Mouse (Mus musculus) liver, embryonic 13.5 days (tissue): ENCODE results near the gene Fbf1. TPM values are rescaled to one million over a fixed set of nuclear protein-coding genes. Genes with fewer than 3 reads are reported as not detected.

ENCODE experiments used
- ATAC-seq: fragments of 200-750 bp; cut with Nextera tagmentation; 2 replicates; pipeline ENCODE4 v1.8.0; 2017; ENCODE audit warnings: low read depth, mild to moderate bottlenecking, moderate number of reproducible peaks, moderate library complexity
- DNase-seq: peaks from one replicate; pipeline ENCODE4 v3.0.0; 2022
- H3K27ac ChIP-seq: fragments of 300-500 bp; sonication (generic); 2 replicates; pipeline ENCODE4 v1.5.1; 2015; ENCODE audit warnings: moderate library complexity, mild to moderate bottlenecking, inconsistent platforms
- H3K27me3 ChIP-seq: fragments of 300-500 bp; sonication (generic); 2 replicates; pipeline ENCODE4 v1.6.1; 2015; ENCODE audit warnings: mild to moderate bottlenecking, inconsistent platforms
- H3K36me3 ChIP-seq: fragments of 300-500 bp; sonication (generic); 2 replicates; pipeline ENCODE4 v1.6.1; 2015; ENCODE audit warnings: mild to moderate bottlenecking, inconsistent platforms
- H3K4me1 ChIP-seq: fragments of 300-500 bp; sonication (generic); replicated peaks from 2 replicates; pipeline ENCODE4 v1.6.1; 2015; ENCODE audit warnings: inconsistent platforms
- H3K4me2 ChIP-seq: fragments of 300-500 bp; sonication (generic); 2 replicates; pipeline ENCODE4 v1.6.1; 2015; ENCODE audit warnings: inconsistent platforms, mild to moderate bottlenecking, moderate library complexity
- H3K4me3 ChIP-seq: fragments of 300-500 bp; sonication (generic); replicated peaks from 2 replicates; pipeline ENCODE4 v1.5.1; 2015; ENCODE audit warnings: mild to moderate bottlenecking, inconsistent platforms
- H3K9ac ChIP-seq: fragments of 300-500 bp; sonication (generic); 2 replicates; pipeline ENCODE4 v1.6.1; 2015; ENCODE audit warnings: mild to moderate bottlenecking, inconsistent platforms
- H3K9me3 ChIP-seq: fragments of 300-500 bp; sonication (generic); replicated peaks from 2 replicates; pipeline ENCODE4 v1.6.1; 2016; ENCODE audit warnings: inconsistent platforms
- WGBS: fragments of 180-500 bp; shearing (Covaris S2); methylation state at CpG from one replicate; pipeline ENCODE4 v1.1.7; 2015; ENCODE audit not compliant: insufficient replicate concordance; 5-methylcytosine and 5-hydroxymethylcytosine counted together
- polyA plus RNA-seq: library from polyadenylated mRNA; unstranded; fragments of >200 nt; fragmentation: Nextera tagmentation; extraction: Ambion mirVana; gene quantifications from 2 replicates; pipeline ENCODE4 v1.2.1, GENCODE M21; 2015

Gene Fbf1
- polyA plus RNA-seq, 1 experiment from 2014 or later: 7.0 TPM

DNA sequence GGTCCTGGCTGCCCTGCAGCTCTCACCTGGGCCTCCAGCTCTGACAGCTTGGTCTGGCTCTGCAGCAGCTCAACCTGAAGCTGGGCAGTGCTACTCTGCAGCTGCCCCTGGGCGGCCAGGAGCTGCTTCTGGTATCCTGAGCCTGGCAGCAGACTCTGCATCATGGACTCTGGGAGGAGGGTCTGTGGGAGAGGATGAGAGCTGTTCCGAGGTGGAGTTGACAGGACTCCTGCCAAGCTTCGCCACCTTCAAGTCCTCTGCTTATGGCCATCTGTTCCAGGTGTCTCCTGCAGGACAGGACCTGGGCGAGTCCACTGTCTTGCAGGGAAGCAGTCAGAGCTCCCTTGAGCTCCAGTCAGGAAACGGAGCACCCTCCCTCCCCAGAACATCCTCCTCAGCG, 18.6 kb downstream of the Fbf1 start:
- Histone ChIP-seq H3K9me3 (no peaks in the 10 kb centered on the region), H3K27me3 (no peaks in the 10 kb centered on the region), H3K4me2 (no peak overlapping the region), H3K4me3 (no peak overlapping the region), H3K36me3 (peaks cover 85% of the 10 kb centered on the region), H3K27ac (0 out of 2 replicates have a peak overlapping the region, but pooled peaks have one; percentile 31), H3K4me1 (peaks cover 34% of the 10 kb centered on the region), H3K9ac (no peak overlapping the region)
- 81% methylated on average over 6 of the region's 6 CpGs for WGBS
- DNase-seq (no peak), ATAC-seq (no peak)

DNA sequence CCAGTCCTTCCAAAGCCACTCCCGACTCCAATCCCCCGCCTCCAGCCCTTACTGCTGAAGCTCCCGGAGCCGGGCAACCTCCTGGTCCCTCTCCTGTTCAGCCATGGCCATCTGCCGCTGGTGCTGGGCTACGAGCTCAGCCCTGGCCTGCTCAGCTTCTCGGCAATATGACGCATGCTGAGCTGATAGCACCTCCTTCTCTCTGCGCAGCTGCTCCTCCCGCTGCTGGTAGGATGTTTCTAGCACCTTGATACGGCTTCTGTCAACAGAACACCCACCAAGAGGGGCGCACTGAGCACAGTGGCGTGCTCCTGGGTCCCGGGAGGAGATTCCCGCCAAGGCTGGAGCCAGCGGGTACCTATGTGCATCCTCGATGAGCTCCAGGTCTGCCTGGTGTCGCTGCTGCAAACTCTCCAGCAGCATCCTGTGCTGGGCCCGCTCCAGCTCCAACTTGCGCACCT, 19.2 kb downstream of the Fbf1 start:
- 78% methylated on average over 20 of the region's 20 CpGs for WGBS
- Histone ChIP-seq H3K36me3 (peaks cover 83% of the 10 kb centered on the region), H3K4me2 (no peak overlapping the region), H3K4me3 (no peak overlapping the region), H3K4me1 (peaks cover 40% of the 10 kb centered on the region), H3K9me3 (no peaks in the 10 kb centered on the region), H3K27ac (no peak overlapping the region; the same call in 1 of the 2 replicates), H3K9ac (no peak overlapping the region), H3K27me3 (no peaks in the 10 kb centered on the region)
- ATAC-seq (no peak), DNase-seq (no peak)

DNA sequence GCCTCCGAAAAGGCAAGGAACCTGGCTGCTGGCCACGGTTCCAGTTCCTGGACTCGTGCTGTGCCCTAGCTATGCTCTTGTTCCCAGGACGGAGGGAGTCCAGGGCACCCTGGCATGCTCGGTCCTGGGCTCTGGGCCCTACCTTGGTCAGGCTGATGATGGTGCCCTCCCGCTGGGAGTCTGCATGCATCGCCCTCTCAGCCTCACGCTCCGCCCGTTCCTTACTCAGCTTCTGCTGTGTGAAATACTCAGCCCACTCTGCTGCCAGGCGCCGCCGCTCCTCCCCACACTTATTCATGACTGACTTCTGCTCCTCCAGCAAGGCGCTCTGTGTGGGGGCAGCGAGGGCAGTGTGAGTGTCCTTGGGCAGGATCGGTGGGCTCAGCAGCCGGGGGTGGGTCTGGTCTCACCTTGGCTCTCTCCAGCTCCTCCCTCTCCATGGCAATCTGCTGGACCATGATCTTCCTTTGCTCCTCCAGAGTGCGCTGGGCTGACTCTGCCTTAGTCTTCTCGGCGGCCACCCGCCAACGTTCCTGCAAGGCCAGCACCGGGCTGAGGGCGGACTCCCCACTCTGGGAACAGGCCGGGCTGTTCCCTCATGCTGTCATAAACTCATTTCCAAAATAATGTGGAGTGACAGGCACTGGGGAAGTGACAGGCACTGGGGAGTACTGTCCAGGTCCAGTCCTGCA, 21.5 kb downstream of the Fbf1 start:
- DNase-seq (no peak), ATAC-seq (no peak)
- H3K27me3 ChIP-seq: no peaks in the 10 kb centered on the region
- peak overlapping the region; percentile 51 for H3K27ac ChIP-seq
- H3K36me3 ChIP-seq: peaks cover 71% of the 10 kb centered on the region
- 80% methylated on average over 25 of the region's 25 CpGs for WGBS
- H3K4me2 ChIP-seq: no peak overlapping the region
- H3K4me1 ChIP-seq: peaks cover 53% of the 10 kb centered on the region
- no peaks in the 10 kb centered on the region for H3K9me3 ChIP-seq
- H3K9ac ChIP-seq: no peak overlapping the region
- no peak overlapping the region for H3K4me3 ChIP-seq

DNA sequence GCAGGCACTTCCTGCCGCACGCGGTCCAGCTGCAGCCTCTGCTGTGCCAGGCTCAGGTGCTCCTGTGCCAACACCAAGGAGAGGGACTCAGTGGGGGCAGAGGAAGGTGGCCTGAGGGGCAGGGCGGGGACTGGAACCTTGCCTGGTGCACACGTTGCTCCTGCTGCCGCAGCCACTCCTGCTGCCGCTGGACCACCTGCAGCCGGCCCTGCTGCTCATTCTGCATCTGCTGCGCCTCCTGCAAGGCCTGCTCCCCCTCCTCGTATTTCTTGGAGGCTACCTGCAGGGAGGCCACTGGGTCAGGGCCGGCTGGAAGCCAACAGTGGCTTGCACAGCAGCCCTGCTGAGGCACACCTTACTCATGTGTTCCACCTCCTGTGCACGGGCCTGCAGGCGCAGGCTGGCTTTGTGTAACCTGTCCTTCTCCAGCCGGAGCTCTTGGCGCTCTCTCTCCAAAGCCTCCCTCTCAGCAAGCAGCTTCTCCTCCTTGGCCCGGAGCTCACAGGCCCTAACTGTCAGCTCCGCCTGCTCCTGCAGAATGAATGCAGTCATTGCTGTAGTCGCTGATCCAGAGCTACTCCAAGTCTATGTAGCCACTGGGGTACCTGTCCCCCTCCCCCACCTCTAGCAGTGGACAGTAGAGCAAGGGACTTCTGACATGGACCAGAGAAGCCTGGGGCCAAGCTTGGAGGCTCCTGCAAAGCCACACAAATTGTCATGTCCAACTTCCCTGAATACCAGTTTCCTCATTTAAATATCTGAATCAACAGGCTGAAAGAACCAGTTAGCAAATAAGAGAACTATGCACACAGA, 22.3 kb downstream of the Fbf1 start:
- peaks cover 63% of the 10 kb centered on the region for H3K36me3 ChIP-seq

DNA sequence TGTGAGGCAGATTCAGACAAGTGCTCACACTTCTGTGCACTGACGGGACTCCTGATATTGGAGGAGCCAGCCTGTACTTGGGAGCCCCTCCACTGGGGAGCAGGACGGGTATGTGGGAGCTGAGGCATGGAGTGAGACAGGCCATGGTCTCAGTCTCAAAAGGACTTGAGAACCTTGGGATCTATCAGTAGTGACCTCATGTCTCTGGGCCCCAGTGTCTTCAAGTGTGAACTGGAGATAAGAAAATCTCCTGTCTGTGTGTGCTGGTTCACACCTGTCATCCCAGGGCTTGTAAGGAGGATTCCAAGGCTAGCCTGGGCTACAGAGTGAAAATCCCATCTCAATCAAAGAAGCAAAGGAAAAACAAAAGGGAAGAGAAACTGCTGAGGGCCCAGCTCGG, 24.5 kb downstream of the Fbf1 start:
- peaks cover 47% of the 10 kb centered on the region for H3K4me1 ChIP-seq
- WGBS: 55% methylated on average over 3 of the region's 3 CpGs
- DNase-seq (no peak), ATAC-seq (peak; percentile 32)
- no peaks in the 10 kb centered on the region for H3K9me3 ChIP-seq
- peak overlapping the region; percentile 62 for H3K9ac ChIP-seq
- H3K27me3 ChIP-seq: no peaks in the 10 kb centered on the region
- peaks cover 42% of the 10 kb centered on the region for H3K36me3 ChIP-seq
- peak overlapping the region; percentile 89 for H3K27ac ChIP-seq
- peak overlapping the region; percentile 37 for H3K4me2 ChIP-seq
- H3K4me3 ChIP-seq: no peak overlapping the region

More for the DNA sequence above, 22.3 kb downstream of the Fbf1 start:
- H3K4me1 ChIP-seq: peaks cover 49% of the 10 kb centered on the region
- H3K4me3 ChIP-seq: no peak overlapping the region
- H3K27ac ChIP-seq: peak overlapping the region; percentile 89
- DNase-seq (no peak), ATAC-seq (no peak)
- 77% methylated on average over 18 of the region's 18 CpGs for WGBS
- H3K27me3 ChIP-seq: no peaks in the 10 kb centered on the region
- H3K9ac ChIP-seq: no peak overlapping the region
- no peak overlapping the region for H3K4me2 ChIP-seq
- no peaks in the 10 kb centered on the region for H3K9me3 ChIP-seq

DNA sequence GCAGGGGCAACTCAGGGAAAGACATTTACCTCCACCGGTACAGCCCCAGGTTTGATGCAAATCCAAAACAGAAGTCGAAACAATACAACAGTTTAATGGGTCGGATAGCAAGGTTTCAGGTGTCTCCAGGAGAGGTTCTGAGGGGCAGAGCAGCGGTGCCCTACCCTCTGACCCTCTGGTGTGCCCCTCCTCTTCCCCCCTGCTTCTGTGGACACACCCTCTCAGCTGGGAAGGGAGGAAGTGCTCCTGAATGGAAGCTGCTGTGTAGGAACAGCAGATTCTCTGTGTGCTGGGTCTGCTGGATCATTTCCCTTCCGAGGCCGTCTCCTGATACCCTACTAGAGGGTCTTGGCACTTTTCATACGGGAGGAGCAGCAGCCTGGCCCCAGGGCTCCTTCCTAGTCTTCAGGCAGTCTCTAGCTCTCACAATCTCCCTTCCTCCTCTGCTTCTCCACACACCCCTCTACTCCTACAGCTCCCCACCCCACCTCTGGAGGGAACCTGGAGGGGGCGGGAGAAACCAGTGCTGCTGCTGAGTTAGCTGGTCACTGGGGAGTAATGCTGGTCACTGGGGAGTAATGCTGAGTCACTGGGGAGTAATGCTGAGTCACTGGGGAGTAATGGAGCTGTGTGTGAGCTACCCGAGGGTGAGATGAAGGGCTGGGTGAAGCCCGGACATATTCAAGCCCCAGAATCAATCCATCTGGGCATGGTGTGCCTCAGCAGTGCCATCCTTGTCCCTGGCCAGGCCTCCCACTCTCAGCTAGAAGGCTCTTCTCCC, 25.6 kb downstream of the Fbf1 start:
- H3K9me3 ChIP-seq: no peaks in the 10 kb centered on the region
- H3K9ac ChIP-seq: peak overlapping the region; percentile 62
- H3K27ac ChIP-seq: peak overlapping the region; percentile 89
- H3K27me3 ChIP-seq: no peaks in the 10 kb centered on the region
- WGBS: 57% methylated on average over 10 of the region's 10 CpGs
- H3K4me3 ChIP-seq: no peak overlapping the region
- peaks cover 56% of the 10 kb centered on the region for H3K4me1 ChIP-seq
- peak; percentile 81 for DNase-seq
- peaks cover 36% of the 10 kb centered on the region for H3K36me3 ChIP-seq
- peak overlapping the region; percentile 37 for H3K4me2 ChIP-seq
- peak; percentile 58 for ATAC-seq

DNA sequence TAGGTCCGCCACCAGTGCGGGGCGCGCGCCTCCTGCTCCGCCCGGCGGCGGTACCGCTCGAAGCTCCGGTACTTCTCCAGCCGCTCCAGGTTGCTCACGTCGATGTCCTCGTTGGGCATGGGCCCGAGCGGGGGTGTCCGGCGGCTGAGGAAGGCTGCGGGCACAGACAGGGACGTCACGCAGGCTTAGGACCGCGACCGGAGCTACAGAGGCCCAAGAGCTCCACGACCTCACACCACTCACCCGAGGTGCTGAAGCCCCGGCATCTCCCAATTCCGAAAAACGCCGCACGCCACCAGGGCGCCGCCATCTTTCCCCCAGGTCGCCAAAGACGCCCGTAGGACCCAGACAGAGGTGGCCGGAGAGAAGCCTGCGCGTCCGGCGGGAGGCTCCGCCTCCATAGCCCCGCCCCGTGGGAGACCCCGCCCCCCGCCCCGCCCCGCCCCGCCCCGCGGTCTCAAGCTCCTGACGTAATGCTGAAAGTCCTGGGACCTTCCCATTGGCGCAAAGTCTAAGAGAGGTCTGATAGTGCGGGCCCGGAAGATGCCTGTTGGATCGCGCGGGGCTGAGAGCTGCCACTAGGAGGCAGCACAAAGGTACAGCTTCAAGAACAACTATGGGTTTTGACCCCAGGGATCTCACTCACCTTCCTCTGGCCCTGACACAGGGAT, 29.4 kb downstream of the Fbf1 start, which contains the start of gene Mrpl38:
Gene Mrpl38 (minus strand): TSS at position 401 of the 671 bp plus-strand sequence.
- H3K36me3 ChIP-seq: peaks cover 39% of the 10 kb centered on the region
- peak within 1 kb of the TSS; percentile 91 for H3K4me3 ChIP-seq
- H3K4me1 ChIP-seq: peaks cover 58% of the 10 kb centered on the region
- H3K9ac ChIP-seq: peak within 1 kb of the TSS; percentile 91
- under 1% methylated on average over 60 of the region's 60 CpGs for WGBS
- H3K27me3 ChIP-seq: no peaks in the 10 kb centered on the region
- DNase-seq: peak; percentile 91
- H3K27ac ChIP-seq: peak within 1 kb of the TSS; percentile 79
- H3K4me2 ChIP-seq: peak within 1 kb of the TSS; percentile 91
- peak; percentile 90 for ATAC-seq
- H3K9me3 ChIP-seq: no peaks in the 10 kb centered on the region

DNA sequence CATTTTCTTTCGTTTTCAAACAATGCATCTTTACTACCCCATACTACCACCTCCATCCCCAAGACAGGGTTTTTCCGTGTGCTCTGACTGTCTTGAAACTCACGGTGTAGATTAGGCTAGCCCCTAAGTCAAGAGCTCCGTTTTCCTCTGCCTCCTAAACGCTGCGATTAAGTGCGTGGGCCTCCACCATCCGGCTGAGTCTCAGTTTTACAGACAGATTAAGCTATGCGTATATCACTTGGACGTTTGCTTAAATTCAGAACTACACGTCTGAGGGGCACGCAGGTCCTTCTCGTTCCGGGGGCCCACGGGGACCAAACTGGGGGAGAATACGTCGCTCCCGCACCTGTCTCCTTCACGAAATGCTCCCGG, 29.9 kb downstream of the Fbf1 start:
- H3K27me3 ChIP-seq: no peaks in the 10 kb centered on the region
- peak overlapping the region; percentile 91 for H3K4me2 ChIP-seq
- H3K4me3 ChIP-seq: peak overlapping the region; percentile 91
- H3K27ac ChIP-seq: peak overlapping the region; percentile 79
- ATAC-seq (no peak), DNase-seq (no peak)
- peaks cover 52% of the 10 kb centered on the region for H3K4me1 ChIP-seq
- no peaks in the 10 kb centered on the region for H3K9me3 ChIP-seq
- peak overlapping the region; percentile 91 for H3K9ac ChIP-seq
- WGBS: under 1% methylated on average over 20 of the region's 20 CpGs
- H3K36me3 ChIP-seq: peaks cover 35% of the 10 kb centered on the region

DNA sequence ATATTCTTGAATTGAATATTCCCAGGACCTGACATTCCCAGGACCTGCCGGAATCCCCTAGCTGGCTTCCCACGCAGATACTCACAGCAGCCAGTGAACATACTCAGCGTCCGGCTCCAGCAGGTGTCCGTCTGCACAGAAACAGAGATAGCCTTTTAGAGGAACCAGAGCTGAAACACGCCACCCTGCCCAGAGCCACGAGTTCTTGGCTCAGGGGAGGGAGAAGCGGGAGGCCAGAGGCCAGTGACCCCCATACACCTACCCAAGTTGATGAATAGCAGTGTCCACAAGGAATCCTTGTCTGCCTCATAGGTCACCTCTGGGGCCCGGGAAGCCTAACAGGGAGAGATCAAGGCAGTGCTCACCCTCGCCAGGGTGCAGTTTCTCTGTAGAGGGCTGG, 33.8 kb downstream of the Fbf1 start:
- no peaks in the 10 kb centered on the region for H3K9me3 ChIP-seq
- no peak overlapping the region for H3K27ac ChIP-seq
- peaks cover 51% of the 10 kb centered on the region for H3K4me1 ChIP-seq
- no peak overlapping the region for H3K4me2 ChIP-seq
- peaks cover 49% of the 10 kb centered on the region for H3K36me3 ChIP-seq
- no peak for DNase-seq
- H3K4me3 ChIP-seq: no peak overlapping the region
- no peak overlapping the region for H3K9ac ChIP-seq
- no peaks in the 10 kb centered on the region for H3K27me3 ChIP-seq
- 86% methylated on average over 10 of the region's 10 CpGs for WGBS
- ATAC-seq: no peak

DNA sequence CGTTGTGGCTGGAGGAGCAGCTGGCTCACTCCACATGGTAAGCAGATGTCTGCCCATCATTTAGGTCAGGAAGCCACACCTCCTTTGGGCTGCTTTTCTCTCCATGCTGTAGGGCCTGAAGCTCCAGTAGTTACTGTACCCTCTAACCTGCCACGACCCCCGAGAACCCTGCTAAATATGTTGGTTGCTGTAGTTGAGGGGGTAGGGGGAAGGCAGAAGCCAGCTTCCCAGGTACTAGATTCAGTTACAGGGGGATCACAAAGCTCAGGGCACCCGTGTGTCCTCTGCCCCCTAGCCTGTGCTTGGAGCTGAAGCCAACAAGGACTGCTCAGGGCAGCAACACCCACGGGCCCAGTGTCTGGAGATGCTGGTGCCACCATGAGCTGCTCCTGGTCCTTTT, 34.5 kb downstream of the Fbf1 start:
- H3K27me3 ChIP-seq: no peaks in the 10 kb centered on the region
- no peak for DNase-seq
- peaks cover 50% of the 10 kb centered on the region for H3K4me1 ChIP-seq
- no peak overlapping the region for H3K9ac ChIP-seq
- H3K27ac ChIP-seq: no peak overlapping the region; the same call in 1 of the 2 replicates
- WGBS: 59% methylated on average over 5 of the region's 5 CpGs
- H3K36me3 ChIP-seq: peaks cover 49% of the 10 kb centered on the region
- H3K4me3 ChIP-seq: no peak overlapping the region
- no peak for ATAC-seq
- no peaks in the 10 kb centered on the region for H3K9me3 ChIP-seq
- H3K4me2 ChIP-seq: no peak overlapping the region
